Mouse (Mus musculus): ENCODE results near the gene Mcu. TPM values are rescaled to one million over a fixed set of nuclear protein-coding genes. Genes with fewer than 3 reads are reported as not detected.

Mcu gene
- total and polyA plus RNA-seq, 3 experiments, result 4.9 to 5.7 (median 5.3) TPM

DNA sequence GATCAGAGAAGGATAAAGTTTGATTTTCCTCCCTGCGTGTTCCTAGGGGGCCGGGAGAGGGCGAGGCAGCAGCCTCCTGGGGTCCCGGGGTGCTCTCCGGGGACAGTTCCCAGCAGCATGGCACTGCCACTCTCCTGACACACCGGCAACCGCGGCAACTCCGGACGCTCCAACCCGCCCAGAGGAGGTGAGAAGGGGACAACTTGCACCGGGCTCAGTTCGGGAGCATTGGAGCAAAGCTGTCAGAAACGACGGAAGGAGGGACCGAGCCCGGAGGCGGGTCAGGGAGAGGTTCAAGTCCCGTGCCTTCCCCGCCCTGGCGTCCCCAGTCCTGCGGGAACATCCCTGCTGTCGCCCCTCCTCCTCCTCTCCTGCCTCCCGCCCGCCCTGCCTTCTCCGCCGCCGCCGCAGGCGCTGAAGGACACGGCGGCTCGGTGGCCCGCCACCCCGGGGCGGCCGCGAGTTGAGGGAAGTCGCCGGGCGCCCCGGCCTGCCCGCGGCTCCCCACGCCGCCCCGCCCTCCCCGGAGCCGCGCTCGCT lies 441 bp downstream of the Mcu start, which contains the start of gene Gm10322:
Gene Gm10322 (plus strand): TSS at position 83 of the 540 bp plus-strand sequence.
- peak; percentile 20 for DNase-seq (ENCODE audit: extremely low read depth)
- H3K4me1 ChIP-seq (ENCODE audit: control insufficient read depth in 1 of 2, insufficient read depth in 2 of 2), result peaks cover 2 to 14% of the 10 kb centered on the region in 2 experiments; a peak in 3 of 4 replicates
- dilution Hi-C loops (cut with MboI; ENCODE audit: extremely low pct_ligation_motif_present, extremely low pct_unique_long_range_greater_than_20kb, low sequenced_read_pairs) (no loop called here), in situ Hi-C loops (cut with MboI; ENCODE audit: low pct_ligation_motif_present, low pct_unique_long_range_greater_than_20kb, low sequenced_read_pairs) (no loop called here)
- peak within 1 kb of the TSS; percentile 88 for H3K4me2 ChIP-seq (ENCODE audit: insufficient read depth, low read depth, poor library complexity, severe bottlenecking)
- H3K9ac ChIP-seq (ENCODE audit: insufficient read depth, low read depth), result peak within 1 kb of the TSS; percentile 62
- H3K4me3 ChIP-seq (replicated peaks in 1 of 3; ENCODE audit: low read depth in 2 of 3, low read length in 2 of 3, poor library complexity in 1 of 3), result peak within 1 kb of the TSS; percentile 59 to 88 (median 82)
- no peaks in the 10 kb centered on the region for H3K36me3 ChIP-seq (replicated peaks in 1 of 2; ENCODE audit: control insufficient read depth in 1 of 2, insufficient read depth in 1 of 2, low read length in 1 of 2)
- no peak within 1 kb of the TSS for H3K27ac ChIP-seq (ENCODE audit: insufficient read depth, low read depth)
- H3K79me2 ChIP-seq (replicated peaks; ENCODE audit: control insufficient read depth, extremely low read depth, insufficient read depth, poor library complexity, severe bottlenecking), result no peaks in the 10 kb centered on the region
- no peaks in the 10 kb centered on the region for H3K9me3 ChIP-seq (replicated peaks; ENCODE audit: low read length)
- TF ChIP-seq KAT2A (IDR thresholded peaks at IDR 0.05; ENCODE audit: insufficient replicate concordance, low read length) (no peak), IRF4 (IDR thresholded peaks at IDR 0.05; ENCODE audit: low read depth, low read length) (no peak), POLR2A (IDR thresholded peaks at IDR 0.05; ENCODE audit: low read depth, low read length) (no peak), CHD2 (IDR thresholded peaks at IDR 0.05; ENCODE audit: low read length) (no peak), JUN (IDR thresholded peaks at IDR 0.05; ENCODE audit: insufficient read depth, low read depth, low read length) (no peak), ZKSCAN1 (IDR thresholded peaks at IDR 0.05; ENCODE audit: borderline replicate concordance, low read depth, low read length) (no peak), MAFK (IDR thresholded peaks at IDR 0.05; ENCODE audit: insufficient replicate concordance, low read length) (no peak), RCOR1 (conservative IDR thresholded peaks at IDR 0.05; ENCODE audit: low read depth, low read length) (no peak), USF1 (IDR thresholded peaks at IDR 0.05; ENCODE audit: low read depth, low read length) (no peak), RAD21 (IDR thresholded peaks at IDR 0.05; ENCODE audit: low read depth, low read length) (no peak; the same call in 1 of the 2 replicates), PAX5 (IDR thresholded peaks at IDR 0.05; ENCODE audit: low read length) (no peak), HCFC1 (IDR thresholded peaks at IDR 0.05; ENCODE audit: low read depth, low read length) (no peak), ELF1 (IDR thresholded peaks at IDR 0.05; ENCODE audit: low read depth, low read length) (no peak), CTCF (conservative IDR thresholded peaks at IDR 0.05 in 1 of 2, IDR thresholded peaks at IDR 0.05 in 1 of 2; ENCODE audit: low read depth in 2 of 2, low read length in 2 of 2) (no peak), GABPA (IDR thresholded peaks at IDR 0.05; ENCODE audit: insufficient replicate concordance, low read depth, low read length) (no peak)
- peaks cover 2% of the 10 kb centered on the region for H3K27me3 ChIP-seq (replicated peaks)

DNA sequence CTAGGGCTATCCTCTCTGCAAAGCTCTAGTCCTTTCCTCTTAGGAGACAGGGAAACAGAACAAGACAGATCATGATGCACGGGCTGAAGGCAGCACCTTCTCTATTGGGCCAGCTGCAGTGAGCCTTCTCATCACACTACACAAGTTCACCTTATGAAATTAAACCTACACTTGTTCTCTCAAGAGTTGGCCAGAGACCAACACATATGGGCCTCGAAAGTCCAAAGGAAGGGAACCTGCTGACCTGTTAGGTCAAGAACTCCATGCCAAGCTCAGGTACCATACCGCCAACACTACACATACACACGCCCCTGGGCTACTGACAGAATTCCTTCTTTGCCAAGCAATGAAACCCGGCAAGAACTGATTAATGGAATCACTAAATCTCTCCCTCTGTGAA lies 1.1 kb downstream of the Mcu start:
- no peaks in the 10 kb centered on the region for H3K36me3 ChIP-seq (replicated peaks in 1 of 2; ENCODE audit: control insufficient read depth in 1 of 2, insufficient read depth in 1 of 2, low read length in 1 of 2)
- no peak overlapping the region for H3K9ac ChIP-seq (ENCODE audit: insufficient read depth, low read depth)
- peak overlapping the region; percentile 59 to 88 (median 82) for H3K4me3 ChIP-seq (replicated peaks in 1 of 3; ENCODE audit: low read depth in 2 of 3, low read length in 2 of 3, poor library complexity in 1 of 3)
- no peaks in the 10 kb centered on the region for H3K79me2 ChIP-seq (replicated peaks; ENCODE audit: control insufficient read depth, extremely low read depth, insufficient read depth, poor library complexity, severe bottlenecking)
- no peaks in the 10 kb centered on the region for H3K9me3 ChIP-seq (replicated peaks; ENCODE audit: low read length)
- TF ChIP-seq POLR2A (IDR thresholded peaks at IDR 0.05; ENCODE audit: low read depth, low read length) (no peak), ZNF384 (IDR thresholded peaks at IDR 0.05; ENCODE audit: low read depth, low read length) (no peak), TCF12 (IDR thresholded peaks at IDR 0.05; ENCODE audit: low read depth, low read length) (no peak)
- dilution Hi-C loops (cut with MboI; ENCODE audit: extremely low pct_ligation_motif_present, extremely low pct_unique_long_range_greater_than_20kb, low sequenced_read_pairs), result no loop called here
- peaks cover 2 to 14% of the 10 kb centered on the region in 2 experiments; a peak in 3 of 4 replicates for H3K4me1 ChIP-seq (ENCODE audit: control insufficient read depth in 1 of 2, insufficient read depth in 2 of 2)
- DNase-seq (ENCODE audit: extremely low read depth), result no peak
- H3K4me2 ChIP-seq (ENCODE audit: insufficient read depth, low read depth, poor library complexity, severe bottlenecking), result peak overlapping the region; percentile 70
- H3K27me3 ChIP-seq (replicated peaks), result peaks cover 2% of the 10 kb centered on the region
- in situ Hi-C loops (cut with MboI; ENCODE audit: low pct_ligation_motif_present, low pct_unique_long_range_greater_than_20kb, low sequenced_read_pairs), result no loop called here
- no peak overlapping the region for H3K27ac ChIP-seq (ENCODE audit: insufficient read depth, low read depth)
